Mouse (Mus musculus) right cerebral cortex, adult 2 months (tissue): ENCODE results near the gene Dapk3.

ENCODE experiments used
- DNase-seq, 2 experiments: peaks; one replicate each; pipeline ENCODE4 v3.0.0; 2021 to 2022; ENCODE audit warnings: low spot score in 2 of 2

Dapk3 gene

DNA sequence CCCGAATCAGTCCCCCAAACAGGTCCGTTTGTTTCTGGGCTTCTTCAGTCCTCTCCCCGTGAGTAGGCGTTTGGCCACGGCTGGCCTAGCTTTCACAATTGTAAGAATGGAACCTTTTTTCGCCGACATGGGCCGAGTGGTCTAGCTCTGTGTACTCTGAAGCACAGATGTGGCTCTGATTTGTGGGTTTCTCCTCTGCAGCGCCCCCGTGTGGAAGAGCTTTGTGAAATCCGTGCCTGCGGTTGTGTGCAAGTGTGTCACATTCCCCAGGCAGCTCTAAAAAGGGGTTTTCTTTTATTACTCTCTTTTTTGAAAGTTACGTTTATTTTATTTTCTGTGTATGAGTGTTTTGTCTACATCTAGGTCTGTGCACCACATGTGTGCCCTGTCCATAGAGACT, 58.1 kb downstream of the Dapk3 start:
- DNase-seq = peak; percentile 75 to 80

DNA sequence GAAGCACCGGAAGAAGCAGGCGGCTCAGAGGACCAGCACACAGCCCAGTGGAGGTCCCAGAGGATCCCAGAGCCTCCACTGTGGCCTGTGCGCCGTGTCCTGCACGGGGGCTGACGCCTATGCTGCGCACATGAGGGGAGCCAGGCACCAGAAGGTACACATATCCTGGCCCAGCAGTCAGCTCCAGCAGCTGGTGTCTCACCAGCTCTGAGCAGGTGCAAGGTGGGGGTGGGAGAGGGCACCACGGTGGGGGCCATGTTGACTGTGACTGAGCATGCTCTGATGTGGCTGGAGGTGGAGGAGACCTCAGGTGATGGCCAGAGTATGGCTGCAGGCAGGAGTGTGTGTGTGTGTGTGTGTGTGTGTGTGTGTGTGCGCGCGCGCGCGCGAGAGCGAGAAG, 59.2 kb downstream of the Dapk3 start:
- DNase-seq = no peak
